Comparison of ENCODE assay signal across 15 mouse cellular contexts in the genomic region with DNA sequence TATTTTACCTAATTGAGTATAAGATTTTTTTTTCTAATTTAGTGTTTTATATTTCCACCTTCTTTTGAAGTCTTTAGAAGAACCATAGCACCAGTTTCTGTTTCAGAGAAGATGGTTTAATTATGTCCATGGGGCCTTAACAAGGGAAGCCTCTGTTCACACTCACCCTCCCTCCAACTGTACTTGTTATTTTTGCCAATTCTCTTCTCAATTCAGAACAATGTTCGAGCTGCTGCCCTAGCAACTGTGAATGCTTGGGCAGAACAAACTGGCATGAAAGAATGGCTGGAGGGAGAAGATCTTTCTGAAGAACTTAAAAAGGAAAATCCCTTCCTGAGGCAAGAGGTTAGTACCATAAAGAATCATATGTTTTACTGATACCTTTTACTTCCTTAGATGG. TPM values are rescaled to one million over a fixed set of nuclear protein-coding genes. Genes with fewer than 3 reads are reported as not detected.
DNase-seq lines count a peak whose midpoint lies in the region; ATAC-seq lines count a peak whose summit lies in the region.
"Had no signal": no experiment of that assay in that cellular context is flagged by ENCODE, and none has a peak within 500 bp of the region (broad histone marks: within the 10 kb centered on the region; RNA-seq: fewer than 3 reads in every experiment).

No protein-coding gene starts in this region.

- intact Hi-C loops in left cerebral cortex, postnatal 14 days (cut with DNase I): loop anchor here (10.0 kb wide), 1 partner anchor 416 kb away; no protein-coding TSS in a partner anchor

- no peaks in the 10 kb centered on the region for H3K4me1 ChIP-seq in forebrain, embryonic 14.5 days (ENCODE audit: control insufficient read depth, insufficient read depth, low read length)
- no peaks in the 10 kb centered on the region for H3K4me1 ChIP-seq in forebrain, embryonic 12.5 days
- no peaks in the 10 kb centered on the region for H3K4me1 ChIP-seq in midbrain, embryonic 16.5 days (ENCODE audit: control insufficient read depth, insufficient read depth, low read length)
- no peaks in the 10 kb centered on the region for H3K4me1 ChIP-seq in midbrain, embryonic 13.5 days (replicated peaks)
- H3K4me1 ChIP-seq: heart, embryonic 13.5 days; hindbrain, embryonic 13.5 days had no signal

- 57% methylated on average over 1 of the region's 1 CpGs for WGBS in forebrain, embryonic 14.5 days
- 80% methylated on average over 1 of the region's 1 CpGs for WGBS in forebrain, embryonic 12.5 days
- WGBS in midbrain, embryonic 16.5 days: 73% methylated on average over 1 of the region's 1 CpGs
- WGBS in midbrain, embryonic 13.5 days: 84% methylated on average over 1 of the region's 1 CpGs

- H3K36me3 ChIP-seq in forebrain, embryonic 14.5 days (ENCODE audit: control insufficient read depth, insufficient read depth, low read length): peaks cover 77% of the 10 kb centered on the region
- peaks cover 73% of the 10 kb centered on the region for H3K36me3 ChIP-seq in forebrain, embryonic 12.5 days (replicated peaks)
- H3K36me3 ChIP-seq in midbrain, embryonic 16.5 days (ENCODE audit: control insufficient read depth, insufficient read depth, low read length): peaks cover 30% of the 10 kb centered on the region
- peaks cover 70% of the 10 kb centered on the region for H3K36me3 ChIP-seq in midbrain, embryonic 13.5 days

- H3K9me3 ChIP-seq in forebrain, embryonic 14.5 days (replicated peaks; ENCODE audit: control insufficient read depth, low read length): no peaks in the 10 kb centered on the region; the same call in 1 of the 2 replicates
- no peaks in the 10 kb centered on the region for H3K9me3 ChIP-seq in forebrain, embryonic 12.5 days
- H3K9me3 ChIP-seq in midbrain, embryonic 16.5 days (replicated peaks; ENCODE audit: control insufficient read depth, low read length, poor library complexity, severe bottlenecking): no peaks in the 10 kb centered on the region
- no peaks in the 10 kb centered on the region for H3K9me3 ChIP-seq in midbrain, embryonic 13.5 days
- H3K9me3 ChIP-seq: heart, embryonic 13.5 days had no signal

- no peak overlapping the region for H3K4me3 ChIP-seq in forebrain, embryonic 14.5 days (ENCODE audit: low read depth, low read length)
- H3K4me3 ChIP-seq in forebrain, embryonic 12.5 days (replicated peaks): no peak overlapping the region
- H3K4me3 ChIP-seq in midbrain, embryonic 16.5 days (ENCODE audit: low read depth, low read length): no peak overlapping the region
- no peak overlapping the region for H3K4me3 ChIP-seq in midbrain, embryonic 13.5 days (replicated peaks)
- H3K4me3 ChIP-seq: heart, embryonic 13.5 days; hindbrain, embryonic 13.5 days had no signal

- no peak overlapping the region for H3K9ac ChIP-seq in forebrain, embryonic 14.5 days (ENCODE audit: low read length)
- H3K9ac ChIP-seq in forebrain, embryonic 12.5 days: no peak overlapping the region
- no peak overlapping the region for H3K9ac ChIP-seq in midbrain, embryonic 16.5 days (ENCODE audit: low read depth, low read length)
- H3K9ac ChIP-seq in midbrain, embryonic 13.5 days (replicated peaks): no peak overlapping the region
- H3K9ac ChIP-seq: heart, embryonic 13.5 days; hindbrain, embryonic 13.5 days; liver, embryonic 14.5 days had no signal

- no peak overlapping the region for H3K27ac ChIP-seq in forebrain, embryonic 14.5 days (ENCODE audit: low read depth, low read length)
- no peak overlapping the region for H3K27ac ChIP-seq in forebrain, embryonic 12.5 days
- H3K27ac ChIP-seq in midbrain, embryonic 16.5 days (ENCODE audit: low read length): peak overlapping the region; percentile 63
- no peak overlapping the region for H3K27ac ChIP-seq in midbrain, embryonic 13.5 days
- H3K27ac ChIP-seq: heart, embryonic 13.5 days; hindbrain, embryonic 13.5 days; liver, embryonic 14.5 days; macrophage had no signal

- peak; percentile 56 for DNase-seq in forebrain, embryonic 14.5 days (ENCODE audit: low spot score)
- peak; percentile 22 to 38 for DNase-seq in frontal cortex, postnatal 36 days (ENCODE audit: low spot score in 2 of 2)
- DNase-seq in left cerebral cortex, postnatal 14 days (ENCODE audit: low spot score in 2 of 2): peak; percentile 30 to 32
- DNase-seq in adipocyte (ENCODE audit: low spot score): no peak
- DNase-seq in ovary, postnatal 10 days (ENCODE audit: low spot score): no peak
- DNase-seq: embryo, embryonic 11 days; gastrocnemius, postnatal 10 days; kidney, adult 9 months had no signal

- H3K4me2 ChIP-seq in forebrain, embryonic 14.5 days (ENCODE audit: low read length): no peak overlapping the region
- no peak overlapping the region for H3K4me2 ChIP-seq in forebrain, embryonic 12.5 days
- H3K4me2 ChIP-seq in midbrain, embryonic 16.5 days (ENCODE audit: low read length): no peak overlapping the region
- H3K4me2 ChIP-seq in midbrain, embryonic 13.5 days (replicated peaks): no peak overlapping the region
- H3K4me2 ChIP-seq: heart, embryonic 13.5 days; hindbrain, embryonic 13.5 days had no signal

- no peaks in the 10 kb centered on the region for H3K27me3 ChIP-seq in forebrain, embryonic 14.5 days (replicated peaks; ENCODE audit: control insufficient read depth, insufficient read depth, low read length)
- H3K27me3 ChIP-seq in forebrain, embryonic 12.5 days: no peaks in the 10 kb centered on the region
- no peaks in the 10 kb centered on the region for H3K27me3 ChIP-seq in midbrain, embryonic 16.5 days (ENCODE audit: control insufficient read depth, insufficient read depth, low read depth, low read length)
- no peaks in the 10 kb centered on the region for H3K27me3 ChIP-seq in midbrain, embryonic 13.5 days
- H3K27me3 ChIP-seq: heart, embryonic 13.5 days; hindbrain, embryonic 13.5 days had no signal

- ATAC-seq in forebrain, embryonic 14.5 days: no peak
- ATAC-seq in forebrain, embryonic 12.5 days (ENCODE audit: low FRiP score): no peak
- ATAC-seq in midbrain, embryonic 16.5 days: no peak
- ATAC-seq in midbrain, embryonic 13.5 days: no peak

RNA-seq across cellular contexts. Expression of a gene that starts 54.3 kb away (rescaled TPM):
- 106 and 133 TPM in 2 replicates for polyA plus RNA-seq in forebrain, embryonic 14.5 days (2014; fragmentation: Nextera tagmentation; extraction: Ambion mirVana)
- 174 and 179 TPM in 2 replicates for polyA plus RNA-seq in forebrain, embryonic 12.5 days (2016; fragmentation: Nextera tagmentation; extraction: Ambion mirVana)
- polyA plus RNA-seq in midbrain, embryonic 16.5 days (2015; fragmentation: Nextera tagmentation; extraction: Ambion mirVana): 99.7 and 110 TPM in 2 replicates
- polyA plus RNA-seq in midbrain, embryonic 13.5 days (2015; fragmentation: Nextera tagmentation; extraction: Ambion mirVana): 149 and 153 TPM in 2 replicates
- total RNA-seq in left cerebral cortex, postnatal 14 days (2021): 100 to 1,000 TPM; 119 to 124 TPM

RNA-seq across cellular contexts. Expression of a gene that starts 55.3 kb away (rescaled TPM):
- polyA plus RNA-seq in forebrain, embryonic 14.5 days (2014; fragmentation: Nextera tagmentation; extraction: Ambion mirVana): 0.11 and 0.14 TPM in 2 replicates
- 0.09 TPM in 1 of 2 replicates, not detected in the other for polyA plus RNA-seq in forebrain, embryonic 12.5 days (2016; fragmentation: Nextera tagmentation; extraction: Ambion mirVana)
- 0.20 and 0.22 TPM in 2 replicates for polyA plus RNA-seq in midbrain, embryonic 16.5 days (2015; fragmentation: Nextera tagmentation; extraction: Ambion mirVana)
- polyA plus RNA-seq in midbrain, embryonic 13.5 days (2015; fragmentation: Nextera tagmentation; extraction: Ambion mirVana): 0.32 TPM in 1 of 2 replicates, not detected in the other
- under 1 TPM in 1 of 2 experiments, not detected in 1; 0.18 TPM for total RNA-seq in left cerebral cortex, postnatal 14 days (2021)
- polyA plus RNA-seq: hindbrain, embryonic 13.5 days; macrophage had no signal

Comparison
In these comparisons a context has a peak if more than half of its experiments do, and no peak if none do; other contexts are left out.
1. DNase-seq: peak in forebrain, embryonic 14.5 days (single experiment), frontal cortex, postnatal 36 days (2 of 2) and left cerebral cortex, postnatal 14 days (2 of 2); none in adipocyte (single experiment) and ovary, postnatal 10 days (single experiment).